In genomic region chr10:83337159-83337951, GRCm38 (mm10) we compare ENCODE assay signal across 8 mouse cellular contexts. TPM values are rescaled to one million over a fixed set of nuclear protein-coding genes. Genes with fewer than 3 reads are reported as not detected.
A peak's percentile ranks its signal among the peaks of the same experiment; 100 is the strongest.
DNase-seq lines count a peak whose midpoint lies in the region; ATAC-seq lines count a peak whose summit lies in the region.

Slc41a2 (minus strand) TSS chr10:83337882.

- peak; percentile 59 for DNase-seq in adipocyte (ENCODE audit: low spot score)
- peak; percentile 92 to 94 for DNase-seq in cerebellum, postnatal 25 days
- peak; percentile 39 for DNase-seq in gastrocnemius, adult 18-20 months (ENCODE audit: low spot score)
- DNase-seq in layer of hippocampus, postnatal 36 days: peak; percentile 72 to 78
- peak; percentile 65 for DNase-seq in lung, postnatal 36 days
- peak; percentile 76 for DNase-seq in retina, embryonic 14.5 days (ENCODE audit: low spot score)
- DNase-seq in urinary bladder, postnatal 36 days (ENCODE audit: low spot score in 2 of 2): peak; percentile 43 to 59

- peak within 1 kb of the TSS; percentile 71 for H3K4me3 ChIP-seq in hindbrain, embryonic 13.5 days

- H3K9me3 ChIP-seq in hindbrain, embryonic 13.5 days: no peaks in the 10 kb centered on the region

- peaks cover 45% of the 10 kb centered on the region for H3K27me3 ChIP-seq in hindbrain, embryonic 13.5 days

- H3K9ac ChIP-seq in hindbrain, embryonic 13.5 days: peak within 1 kb of the TSS; percentile 90

- peak within 1 kb of the TSS; percentile 79 for H3K4me2 ChIP-seq in hindbrain, embryonic 13.5 days

- H3K4me1 ChIP-seq in hindbrain, embryonic 13.5 days (replicated peaks): peaks cover 5% of the 10 kb centered on the region

- peak within 1 kb of the TSS; percentile 88 for H3K27ac ChIP-seq in hindbrain, embryonic 13.5 days

- H3K36me3 ChIP-seq in hindbrain, embryonic 13.5 days: no peaks in the 10 kb centered on the region

- under 1% methylated on average over 75 of the region's 102 CpGs for WGBS in hindbrain, embryonic 13.5 days

- ATAC-seq in hindbrain, embryonic 13.5 days (ENCODE audit: low FRiP score): peak; percentile 89

RNA-seq across cellular contexts. Expression of gene Slc41a2, which starts in this region (rescaled TPM):
- under 1 TPM; 0.50 to 0.53 TPM for total RNA-seq in gastrocnemius, adult 18-20 months (2021)
- 5.5 TPM in 2 replicates for polyA plus RNA-seq in hindbrain, embryonic 13.5 days (2015; fragmentation: Nextera tagmentation; extraction: Ambion mirVana)
- 10 to 100 TPM; 20.2 to 24.3 TPM for total RNA-seq in layer of hippocampus, postnatal 36 days (2021)

Comparison
In these comparisons a context has a peak if more than half of its experiments do, and no peak if none do; other contexts are left out.
1. Peak in every context shown above with its lines: DNase-seq, ATAC-seq, H3K4me3 ChIP-seq and H3K27ac ChIP-seq.
2. RNA of gene Slc41a2 (total RNA-seq): 20.2 to 24.3 TPM in layer of hippocampus, postnatal 36 days; 0.50 to 0.53 TPM in gastrocnemius, adult 18-20 months; every median in the first group is over 10 times any median in the second.
3. Peak in DNase-seq in gastrocnemius, adult 18-20 months; RNA of the gene not detected or under 1 TPM.
4. DNase-seq: peak in every context shown above with its lines; median percentile 93 in cerebellum, postnatal 25 days; 76 in retina, embryonic 14.5 days; 75 in layer of hippocampus, postnatal 36 days; 65 in lung, postnatal 36 days; 59 in adipocyte; 51 in urinary bladder, postnatal 36 days; 39 in gastrocnemius, adult 18-20 months.